Comparison of ENCODE assay signal across 17 mouse cellular contexts in the genomic region with DNA sequence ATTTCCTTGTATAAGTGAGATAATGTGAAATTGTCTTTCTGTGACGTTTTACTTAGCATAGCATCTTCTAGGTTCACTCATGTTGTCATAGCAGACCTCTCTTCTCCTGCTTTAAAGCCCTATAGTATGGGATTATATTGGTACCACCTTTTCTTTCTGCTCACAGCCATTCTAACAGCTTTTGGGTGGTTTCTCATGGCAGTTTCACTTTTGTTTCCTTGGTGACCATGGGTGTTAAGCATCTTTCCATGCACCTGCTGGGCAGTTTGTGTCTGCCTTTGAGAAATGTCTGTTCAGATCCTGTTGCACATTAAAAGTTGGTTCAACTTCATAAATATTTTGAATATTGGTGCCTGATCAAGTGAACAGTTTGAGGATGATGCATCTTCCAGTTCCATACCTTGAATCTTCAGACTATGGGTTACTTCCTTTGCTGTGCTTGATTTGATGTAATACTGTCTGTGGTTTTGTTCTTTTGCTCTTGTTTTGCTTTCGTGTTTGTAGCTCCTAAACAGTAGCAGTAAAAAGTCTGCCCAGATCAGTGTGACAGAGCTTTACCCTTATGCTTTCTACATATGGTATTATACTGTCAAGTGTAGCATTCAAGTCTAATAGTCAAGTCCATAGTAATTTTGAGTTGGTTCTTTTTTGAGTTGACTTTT.
"Had no signal": no experiment of that assay in that cellular context is flagged by ENCODE, and none has a peak within 500 bp of the region (broad histone marks: within the 10 kb centered on the region; RNA-seq: fewer than 3 reads in every experiment).

No protein-coding gene starts in this region.

- H3K4me1 ChIP-seq: limb, embryonic 10.5 days; limb, embryonic 13.5 days; liver, embryonic 12.5 days; liver, embryonic 15.5 days; midbrain, embryonic 10.5 days; midbrain, embryonic 13.5 days had no signal

- H3K4me3 ChIP-seq: limb, embryonic 10.5 days; limb, embryonic 13.5 days; liver, embryonic 12.5 days; liver, embryonic 15.5 days; megakaryocyte, embryonic 14.5 days; midbrain, embryonic 10.5 days; midbrain, embryonic 13.5 days; myocyte had no signal

- ATAC-seq: liver, embryonic 12.5 days; midbrain, embryonic 13.5 days; midbrain, embryonic 16.5 days had no signal

- DNase-seq: kidney, adult 11 months; kidney, adult 9 months; kidney, postnatal 14 days; kidney, postnatal 4 days; liver; lung, adult 18-20 months; thymus, adult 18-20 months; thymus, postnatal 36 days had no signal
